Mouse (Mus musculus): Measurements from ENCODE around the gene Aif1.

- no peak for TF ChIP-seq CTCF (IDR thresholded peaks at IDR 0.05; ENCODE audit: low read depth, low read length)
- no peak for TF ChIP-seq EP300 (IDR thresholded peaks at IDR 0.05; ENCODE audit: insufficient read depth, low read depth, low read length)
- TF ChIP-seq POLR2A (IDR thresholded peaks at IDR 0.05; ENCODE audit: insufficient read depth, low read length), result no peak
These were observed 486 bp downstream of the Aif1 start for GRCm38 (mm10) chr17:35175382-35175781.
